18 mouse cellular contexts compared by ENCODE assay signal in the genomic region with DNA sequence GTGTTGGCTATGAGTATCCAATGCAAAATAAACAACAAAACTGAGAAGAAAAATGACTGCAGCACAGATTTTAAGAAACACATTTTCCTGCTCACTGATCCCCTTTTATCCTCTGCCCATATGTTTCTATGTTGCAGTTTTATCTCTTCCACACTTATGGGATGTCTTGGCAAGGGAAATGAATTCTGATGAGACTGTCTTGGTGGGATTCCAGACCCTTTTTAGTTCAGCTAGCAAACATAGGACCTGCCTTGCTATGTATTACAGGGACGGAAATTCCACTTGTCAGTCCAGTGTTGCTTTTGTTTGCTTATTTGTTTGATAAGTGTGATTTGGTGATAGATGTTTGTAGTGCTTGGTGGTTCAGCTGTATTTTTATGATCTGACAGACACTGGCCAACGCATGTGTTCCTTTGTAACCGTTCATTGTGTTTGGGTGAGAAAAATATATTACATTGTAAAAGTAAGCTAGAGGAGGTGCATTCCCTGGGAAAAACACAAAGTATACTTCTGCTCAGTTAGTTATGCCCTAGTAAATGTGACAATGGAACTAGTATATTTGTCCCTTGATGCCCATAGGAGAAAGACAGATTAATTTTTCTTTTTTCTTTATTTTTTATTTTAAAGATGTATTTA.
DNase-seq lines count a peak whose midpoint lies in the region; ATAC-seq lines count a peak whose summit lies in the region.
"Had no signal": no experiment of that assay in that cellular context is flagged by ENCODE, and none has a peak within 500 bp of the region (broad histone marks: within the 10 kb centered on the region; RNA-seq: fewer than 3 reads in every experiment).

No protein-coding gene starts in this region.

- no peaks in the 10 kb centered on the region for H3K27me3 ChIP-seq in embryonic facial prominence, embryonic 14.5 days (replicated peaks; ENCODE audit: control insufficient read depth, insufficient read depth, low read length)
- no peaks in the 10 kb centered on the region for H3K27me3 ChIP-seq in embryonic facial prominence, embryonic 10.5 days (replicated peaks; ENCODE audit: low read depth, poor library complexity, severe bottlenecking)
- no peaks in the 10 kb centered on the region for H3K27me3 ChIP-seq in kidney, embryonic 16.5 days (ENCODE audit: insufficient read depth, low read length)
- no peaks in the 10 kb centered on the region for H3K27me3 ChIP-seq in midbrain, embryonic 14.5 days (ENCODE audit: control insufficient read depth, insufficient read depth, low read length)
- H3K27me3 ChIP-seq in midbrain, embryonic 16.5 days (ENCODE audit: control insufficient read depth, insufficient read depth, low read depth, low read length) = no peaks in the 10 kb centered on the region
- H3K27me3 ChIP-seq: Patski; stomach, embryonic 15.5 days had no signal

- H3K4me1 ChIP-seq in embryonic facial prominence, embryonic 14.5 days (ENCODE audit: control insufficient read depth, insufficient read depth, low read length) = no peaks in the 10 kb centered on the region
- H3K4me1 ChIP-seq in embryonic facial prominence, embryonic 10.5 days = no peaks in the 10 kb centered on the region
- no peaks in the 10 kb centered on the region for H3K4me1 ChIP-seq in kidney, embryonic 16.5 days (ENCODE audit: insufficient read depth, low read length)
- H3K4me1 ChIP-seq in midbrain, embryonic 14.5 days (ENCODE audit: control insufficient read depth, insufficient read depth, low read length) = no peaks in the 10 kb centered on the region
- no peaks in the 10 kb centered on the region for H3K4me1 ChIP-seq in midbrain, embryonic 16.5 days (ENCODE audit: control insufficient read depth, insufficient read depth, low read length)
- H3K4me1 ChIP-seq: hindbrain, embryonic 10.5 days; stomach, embryonic 15.5 days had no signal

- DNase-seq in embryonic facial prominence, embryonic 14.5 days (ENCODE audit: low spot score) = peak; percentile 68
- no peak for DNase-seq in embryonic facial prominence, embryonic 10.5 days (ENCODE audit: low spot score)
- no peak for DNase-seq in kidney, postnatal 10 days
- peak; percentile 30 for DNase-seq in midbrain, embryonic 14.5 days
- peak; percentile 28 to 72 for DNase-seq in right cerebral cortex, postnatal 10 days (ENCODE audit: low spot score in 2 of 2)
- no peak for DNase-seq in urinary bladder, postnatal 36 days (ENCODE audit: low spot score in 2 of 2)
- DNase-seq: cerebellum, adult 9-10 months; embryo, embryonic 11 days; kidney, adult 2 months; liver; thymus, postnatal 25 days had no signal

- H3K36me3 ChIP-seq in embryonic facial prominence, embryonic 14.5 days (ENCODE audit: control insufficient read depth, insufficient read depth, low read length) = no peaks in the 10 kb centered on the region
- no peaks in the 10 kb centered on the region for H3K36me3 ChIP-seq in embryonic facial prominence, embryonic 10.5 days (replicated peaks)
- H3K36me3 ChIP-seq in kidney, embryonic 16.5 days (ENCODE audit: insufficient read depth, low read length) = no peaks in the 10 kb centered on the region
- no peaks in the 10 kb centered on the region for H3K36me3 ChIP-seq in midbrain, embryonic 14.5 days (ENCODE audit: control insufficient read depth, insufficient read depth, low read length)
- H3K36me3 ChIP-seq in midbrain, embryonic 16.5 days (ENCODE audit: control insufficient read depth, insufficient read depth, low read length) = no peaks in the 10 kb centered on the region
- H3K36me3 ChIP-seq: hindbrain, embryonic 10.5 days; stomach, embryonic 15.5 days had no signal

- H3K9ac ChIP-seq in embryonic facial prominence, embryonic 14.5 days (ENCODE audit: low read depth, low read length) = no peak overlapping the region
- no peak overlapping the region for H3K9ac ChIP-seq in kidney, embryonic 16.5 days (replicated peaks; ENCODE audit: low read length)
- no peak overlapping the region for H3K9ac ChIP-seq in midbrain, embryonic 14.5 days (replicated peaks; ENCODE audit: low read length)
- no peak overlapping the region for H3K9ac ChIP-seq in midbrain, embryonic 16.5 days (ENCODE audit: low read depth, low read length)
- H3K9ac ChIP-seq: stomach, embryonic 15.5 days had no signal

- 80% methylated on average over 3 of the region's 3 CpGs for WGBS in embryonic facial prominence, embryonic 14.5 days
- WGBS in embryonic facial prominence, embryonic 10.5 days = 85% methylated on average over 3 of the region's 3 CpGs
- 60% methylated on average over 3 of the region's 3 CpGs for WGBS in kidney, embryonic 16.5 days
- WGBS in midbrain, embryonic 14.5 days = 79% methylated on average over 3 of the region's 3 CpGs
- 79% methylated on average over 3 of the region's 3 CpGs for WGBS in midbrain, embryonic 16.5 days

- no peak overlapping the region for H3K4me2 ChIP-seq in embryonic facial prominence, embryonic 14.5 days (ENCODE audit: low read depth, low read length)
- H3K4me2 ChIP-seq in kidney, embryonic 16.5 days (replicated peaks; ENCODE audit: low read depth, low read length) = no peak overlapping the region
- no peak overlapping the region for H3K4me2 ChIP-seq in midbrain, embryonic 14.5 days (ENCODE audit: low read length)
- no peak overlapping the region for H3K4me2 ChIP-seq in midbrain, embryonic 16.5 days (ENCODE audit: low read length)
- H3K4me2 ChIP-seq: stomach, embryonic 15.5 days had no signal

- no peak for ATAC-seq in embryonic facial prominence, embryonic 14.5 days (ENCODE audit: low read depth)
- ATAC-seq in kidney, embryonic 16.5 days (ENCODE audit: low FRiP score, low TSS enrichment) = 0 out of 2 replicates have a peak, but pooled peaks have one; percentile 19
- ATAC-seq in midbrain, embryonic 14.5 days (ENCODE audit: low FRiP score, low TSS enrichment) = no peak
- no peak for ATAC-seq in midbrain, embryonic 16.5 days
- ATAC-seq: lung, postnatal 0 days; Patski had no signal

- H3K27ac ChIP-seq in embryonic facial prominence, embryonic 14.5 days (replicated peaks; ENCODE audit: low read depth, low read length) = no peak overlapping the region
- H3K27ac ChIP-seq in embryonic facial prominence, embryonic 10.5 days (replicated peaks) = no peak overlapping the region
- H3K27ac ChIP-seq in kidney, embryonic 16.5 days (ENCODE audit: low read length) = no peak overlapping the region
- no peak overlapping the region for H3K27ac ChIP-seq in midbrain, embryonic 14.5 days (replicated peaks; ENCODE audit: low read depth, low read length)
- H3K27ac ChIP-seq in midbrain, embryonic 16.5 days (ENCODE audit: low read length) = no peak overlapping the region
- H3K27ac ChIP-seq: hindbrain, embryonic 10.5 days; stomach, embryonic 15.5 days had no signal

- no peaks in the 10 kb centered on the region for H3K9me3 ChIP-seq in embryonic facial prominence, embryonic 14.5 days (ENCODE audit: control insufficient read depth, low read length)
- no peaks in the 10 kb centered on the region for H3K9me3 ChIP-seq in embryonic facial prominence, embryonic 10.5 days
- no peaks in the 10 kb centered on the region for H3K9me3 ChIP-seq in kidney, embryonic 16.5 days (ENCODE audit: low read length)
- no peaks in the 10 kb centered on the region for H3K9me3 ChIP-seq in midbrain, embryonic 14.5 days (ENCODE audit: control insufficient read depth, low read length)
- no peaks in the 10 kb centered on the region for H3K9me3 ChIP-seq in midbrain, embryonic 16.5 days (replicated peaks; ENCODE audit: control insufficient read depth, low read length, poor library complexity, severe bottlenecking)
- H3K9me3 ChIP-seq: hindbrain, embryonic 10.5 days; stomach, embryonic 15.5 days had no signal

- no peak overlapping the region for H3K4me3 ChIP-seq in embryonic facial prominence, embryonic 14.5 days (ENCODE audit: low read depth, low read length)
- no peak overlapping the region for H3K4me3 ChIP-seq in embryonic facial prominence, embryonic 10.5 days
- H3K4me3 ChIP-seq in kidney, embryonic 16.5 days (ENCODE audit: low read length) = no peak overlapping the region
- no peak overlapping the region for H3K4me3 ChIP-seq in midbrain, embryonic 14.5 days (replicated peaks; ENCODE audit: low read depth, low read length)
- H3K4me3 ChIP-seq in midbrain, embryonic 16.5 days (ENCODE audit: low read depth, low read length) = no peak overlapping the region
- H3K4me3 ChIP-seq: erythroblast, embryonic 14.5 days; hindbrain, embryonic 10.5 days; stomach, embryonic 15.5 days had no signal

Comparison
In these comparisons a context has a peak if more than half of its experiments do, and no peak if none do; other contexts are left out.
1. DNase-seq: peak in embryonic facial prominence, embryonic 14.5 days (single experiment), midbrain, embryonic 14.5 days (single experiment) and right cerebral cortex, postnatal 10 days (2 of 2); none in embryonic facial prominence, embryonic 10.5 days (single experiment), kidney, postnatal 10 days (single experiment) and urinary bladder, postnatal 36 days (0 of 2).